Mouse (Mus musculus) neural tube, embryonic 11.5 days (tissue): Measurements from ENCODE around the gene Wbp4. TPM values are rescaled to one million over a fixed set of nuclear protein-coding genes. Genes with fewer than 3 reads are reported as not detected.
A peak's percentile ranks its signal among the peaks of the same experiment; 100 is the strongest.
"Not testable (repeated sequence)": the region's sequence is repeated elsewhere in the genome, so short reads cannot be mapped to it uniquely, and the experiment has no call there.

Experiments used
- ATAC-seq: fragments of 200-750 bp; cut with Nextera tagmentation; 2 replicates; pipeline ENCODE4 v1.8.0; 2017; ENCODE audit warnings: moderate number of reproducible peaks, mild to moderate bottlenecking, moderate TSS enrichment, moderate library complexity; ENCODE audit not compliant: insufficient read depth, low FRiP score, low TSS enrichment
- DNase-seq: peaks from one replicate; pipeline ENCODE4 v3.0.0-alpha.2; 2015; ENCODE audit warnings: low spot score
- H3K27ac ChIP-seq: fragments of 300-500 bp; sonication (generic); 2 replicates; pipeline ENCODE4 v1.5.1; 2014; ENCODE audit warnings: low read depth, mild to moderate bottlenecking, low read length
- H3K27me3 ChIP-seq: fragments of 300-500 bp; sonication (generic); 2 replicates; pipeline ENCODE4 v1.6.1; 2014; ENCODE audit warnings: mild to moderate bottlenecking, low read length, mixed read lengths; ENCODE audit not compliant: control insufficient read depth, insufficient read depth
- H3K36me3 ChIP-seq: fragments of 300-500 bp; sonication (generic); 2 replicates; pipeline ENCODE4 v1.6.1; 2014; ENCODE audit warnings: mild to moderate bottlenecking, low read length, moderate library complexity, mixed read lengths; ENCODE audit not compliant: control insufficient read depth, insufficient read depth
- H3K4me1 ChIP-seq: fragments of 300-500 bp; sonication (generic); 2 replicates; pipeline ENCODE4 v1.6.1; 2014; ENCODE audit warnings: low read length, mixed read lengths; ENCODE audit not compliant: control insufficient read depth, insufficient read depth
- H3K4me2 ChIP-seq: fragments of 300-500 bp; sonication (generic); 2 replicates; pipeline ENCODE4 v1.6.1; 2014; ENCODE audit warnings: low read depth, mild to moderate bottlenecking, moderate library complexity
- H3K4me3 ChIP-seq: fragments of 300-500 bp; sonication (generic); 2 replicates; pipeline ENCODE4 v1.5.1; 2014; ENCODE audit warnings: low read depth, low read length
- H3K9ac ChIP-seq: fragments of 300-500 bp; sonication (generic); 2 replicates; pipeline ENCODE4 v1.6.1; 2014; ENCODE audit warnings: mild to moderate bottlenecking, low read length
- H3K9me3 ChIP-seq: fragments of 300-500 bp; sonication (generic); 2 replicates; pipeline ENCODE4 v1.6.1; 2016; ENCODE audit warnings: low read length; ENCODE audit not compliant: control insufficient read depth
- WGBS: fragments of 180-500 bp; shearing (Covaris S2); extraction: QIAGEN DNeasy Blood & Tissue Kit; methylation state at CpG from one replicate; pipeline ENCODE4 v1.1.7; 2014; 5-methylcytosine and 5-hydroxymethylcytosine counted together
- polyA plus RNA-seq: library from polyadenylated mRNA; unstranded; fragments of >200 nt; fragmentation: Nextera tagmentation; extraction: Ambion mirVana; gene quantifications from 2 replicates; pipeline ENCODE4 v1.2.1, GENCODE M21; 2014

The Wbp4 gene
- polyA plus RNA-seq, 1 experiment from 2014 or later = 57.8 TPM

DNA sequence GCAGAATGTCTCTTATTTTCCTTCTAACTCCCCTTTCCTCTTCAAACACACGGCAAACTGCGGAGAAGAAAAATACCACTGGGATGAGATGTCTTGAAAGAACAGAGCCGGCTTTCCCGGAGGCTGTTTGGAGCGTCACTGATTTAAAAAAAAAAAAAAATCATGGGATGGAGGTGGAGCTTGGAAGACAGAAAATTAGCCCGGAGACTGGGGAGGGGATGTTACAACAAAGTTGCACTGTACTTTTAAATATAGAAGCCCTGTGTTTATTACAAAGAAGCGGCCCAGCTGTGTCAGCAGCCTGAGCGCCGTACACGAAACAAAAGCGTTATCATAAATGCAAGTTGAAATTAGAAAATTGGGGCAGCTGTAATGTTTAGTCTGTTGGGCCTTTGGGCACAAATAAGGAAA, 936 bp upstream of the Wbp4 start:
- under 1% methylated on average over 11 of the region's 11 CpGs for WGBS

DNA sequence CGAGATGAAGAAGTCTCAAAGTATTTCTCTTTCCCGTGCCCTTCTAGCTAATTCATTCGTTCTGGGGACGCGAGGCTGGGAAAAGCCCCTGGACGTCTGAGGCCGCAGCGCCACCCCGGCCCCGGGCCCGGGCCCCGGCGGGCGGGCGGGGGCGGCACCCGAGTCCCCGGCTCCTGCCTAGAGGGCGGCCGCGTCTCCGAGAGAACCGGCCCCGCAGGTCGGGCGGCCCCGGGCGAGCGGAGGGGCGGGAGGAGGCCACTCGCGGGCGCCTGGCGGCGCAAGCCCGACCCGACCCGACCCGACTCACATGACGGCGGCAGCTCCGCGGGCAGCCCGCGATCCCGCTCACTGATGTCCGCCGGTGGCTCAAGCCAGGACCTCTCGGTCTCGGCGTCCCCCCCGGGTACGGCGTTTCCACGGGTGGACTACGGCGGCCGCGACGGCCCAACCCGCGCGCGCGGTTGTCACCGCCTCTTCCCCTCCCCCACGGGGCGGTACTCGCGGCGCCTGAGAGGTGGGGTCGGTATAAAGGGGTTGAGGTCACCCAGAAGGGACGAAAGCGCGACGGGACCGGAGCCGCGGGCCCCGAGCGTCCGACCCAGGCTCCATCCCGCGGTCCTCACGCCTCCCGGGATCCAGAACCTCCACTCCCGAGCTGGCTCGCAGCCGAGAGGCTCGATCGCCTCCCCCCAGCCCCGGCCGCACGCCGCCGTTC, 539 bp downstream of the Wbp4 start, which contains the start of gene Elf1:
Elf1 (plus strand) TSS at position 571 of the 715 bp plus-strand sequence.
- peak within 1 kb of the TSS; percentile 65 for H3K4me2 ChIP-seq
- no peaks in the 10 kb centered on the region for H3K27me3 ChIP-seq
- H3K36me3 ChIP-seq = peaks cover 3% of the 10 kb centered on the region; the same call in 1 of the 2 replicates
- 0% methylated on average over 65 of the region's 96 CpGs for whole genome bisulfite sequencing
- H3K9me3 ChIP-seq = no peaks in the 10 kb centered on the region
- peak; percentile 84 for ATAC-seq
- H3K9ac ChIP-seq = peak within 1 kb of the TSS; percentile 90
- peak within 1 kb of the TSS; percentile 77 for H3K4me3 ChIP-seq
- H3K27ac ChIP-seq = peak within 1 kb of the TSS; percentile 99
- DNase-seq = peak; percentile 91
- H3K4me1 ChIP-seq = peaks cover 13% of the 10 kb centered on the region

More for the DNA sequence above, 936 bp upstream of the Wbp4 start:
- peak overlapping the region; percentile 77 for H3K4me3 ChIP-seq
- H3K4me1 ChIP-seq = peaks cover 17% of the 10 kb centered on the region
- DNase-seq (peak; percentile 15), ATAC-seq (no peak)
- no peaks in the 10 kb centered on the region for H3K9me3 ChIP-seq
- peak overlapping the region; percentile 65 for H3K4me2 ChIP-seq
- H3K27me3 ChIP-seq = no peaks in the 10 kb centered on the region
- H3K9ac ChIP-seq = peak overlapping the region; percentile 69
- no peaks in the 10 kb centered on the region for H3K36me3 ChIP-seq
- H3K27ac ChIP-seq = peak overlapping the region; percentile 99

DNA sequence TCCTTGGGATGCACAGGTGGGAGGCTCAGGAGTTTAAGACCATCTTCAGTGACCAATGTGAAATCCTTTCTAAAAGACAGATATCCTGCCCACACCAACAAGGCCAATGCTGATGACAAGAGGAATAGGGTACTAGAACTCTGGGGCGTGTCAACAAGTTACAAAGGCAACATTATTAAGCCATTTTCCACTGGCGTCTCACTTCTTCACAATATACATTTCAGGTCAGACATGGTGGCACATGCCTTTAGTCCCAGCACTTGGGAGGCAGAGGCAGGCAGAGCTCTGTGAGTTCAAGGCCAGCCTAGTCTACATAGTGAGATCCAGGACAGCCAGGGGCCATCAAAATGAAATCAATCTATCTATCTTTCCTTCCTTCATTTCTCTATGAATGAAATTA, 7.9 kb downstream of the Wbp4 start:
- ATAC-seq = no peak
- 90% methylated on average over 2 of the region's 2 CpGs for WGBS
- peaks cover 10% of the 10 kb centered on the region for H3K36me3 ChIP-seq

DNA sequence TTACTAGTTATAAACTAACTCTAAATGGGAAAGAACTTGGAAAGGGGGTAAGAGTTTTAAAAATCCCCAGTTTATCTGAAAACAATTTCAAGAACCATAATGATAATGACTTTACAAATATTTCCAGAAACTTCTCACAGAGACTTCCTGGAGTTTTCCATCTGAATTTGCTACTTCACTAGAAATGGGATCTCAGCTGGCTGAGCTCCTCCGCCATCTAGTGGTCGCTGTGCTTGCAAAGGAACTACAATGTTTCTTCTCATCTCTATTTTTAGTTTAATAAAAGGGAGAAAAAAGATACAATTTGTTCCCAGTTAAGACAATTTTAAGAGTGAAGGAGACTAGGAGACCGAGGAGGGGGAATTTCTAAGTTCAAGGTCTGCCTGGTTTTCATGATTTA, 13.7 kb downstream of the Wbp4 start:
- ATAC-seq (no peak), DNase-seq (peak; percentile 60)
- Histone ChIP-seq H3K4me3 (no peak overlapping the region), H3K4me2 (no peak overlapping the region), H3K27ac (no peak overlapping the region), H3K27me3 (no peaks in the 10 kb centered on the region), H3K9me3 (no peaks in the 10 kb centered on the region), H3K4me1 (no peaks in the 10 kb centered on the region), H3K9ac (no peak overlapping the region), H3K36me3 (peaks cover 6% of the 10 kb centered on the region)
- WGBS = 25% methylated on average over 3 of the region's 3 CpGs

More for the DNA sequence above, 7.9 kb downstream of the Wbp4 start:
- H3K27ac ChIP-seq = no peak overlapping the region
- no peaks in the 10 kb centered on the region for H3K27me3 ChIP-seq
- H3K4me3 ChIP-seq = no peak overlapping the region
- no peaks in the 10 kb centered on the region for H3K9me3 ChIP-seq
- H3K4me1 ChIP-seq = no peaks in the 10 kb centered on the region
- no peak overlapping the region for H3K9ac ChIP-seq
- H3K4me2 ChIP-seq = no peak overlapping the region
- no peak for DNase-seq

DNA sequence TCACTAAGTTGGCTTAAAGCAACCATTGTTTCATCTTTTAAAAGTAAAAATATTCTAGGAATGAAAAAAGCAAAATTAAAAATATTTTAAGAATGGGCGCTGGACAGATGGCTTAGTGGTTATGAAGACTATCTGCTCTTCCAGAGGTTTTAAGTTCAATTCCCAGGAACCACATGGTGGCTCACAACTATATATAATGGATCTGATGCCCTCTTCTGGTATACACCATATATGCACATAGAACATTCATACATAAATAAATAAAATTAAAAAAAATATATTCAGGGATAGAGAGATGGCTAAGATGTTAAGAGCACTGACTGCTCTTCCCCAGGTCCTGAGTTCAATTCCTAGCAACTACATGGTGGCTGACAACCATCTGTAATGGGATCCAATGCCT, 15.7 kb downstream of the Wbp4 start:
- 96% methylated on average over 1 of the region's 1 CpGs for WGBS

DNA sequence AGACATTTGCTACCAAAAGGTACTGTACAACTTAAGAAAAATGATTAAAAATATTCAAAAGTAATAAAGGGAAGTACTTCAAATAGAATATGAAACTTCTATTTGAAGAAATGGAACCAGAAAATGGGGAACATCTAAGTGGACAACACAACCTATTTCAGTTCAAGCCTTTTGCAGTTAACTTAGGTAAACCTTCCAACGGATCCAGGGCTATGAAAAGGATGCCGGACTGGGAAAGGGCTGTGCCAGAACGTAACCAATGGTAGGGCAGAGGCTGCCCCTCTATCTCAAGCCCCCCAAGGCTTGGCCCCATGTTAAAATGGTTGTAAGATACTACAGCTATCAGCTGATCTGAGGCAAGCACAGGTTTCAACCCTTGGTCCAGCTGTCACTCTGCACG, 20.3 kb downstream of the Wbp4 start:
- ATAC-seq (no peak), DNase-seq (no peak)
- Histone ChIP-seq H3K4me2 (no peak overlapping the region), H3K27me3 (no peaks in the 10 kb centered on the region), H3K4me1 (no peaks in the 10 kb centered on the region), H3K36me3 (peaks cover 5% of the 10 kb centered on the region; the same call in 1 of the 2 replicates), H3K27ac (no peak overlapping the region), H3K9me3 (no peaks in the 10 kb centered on the region), H3K4me3 (no peak overlapping the region), H3K9ac (no peak overlapping the region)
- WGBS = 95% methylated on average over 4 of the region's 4 CpGs

More for the DNA sequence above, 15.7 kb downstream of the Wbp4 start:
- no peak for ATAC-seq
- Histone ChIP-seq H3K4me1 (no peaks in the 10 kb centered on the region), H3K4me3 (no peak overlapping the region), H3K27ac (no peak overlapping the region), H3K27me3 (no peaks in the 10 kb centered on the region), H3K4me2 (no peak overlapping the region), H3K9ac (no peak overlapping the region), H3K36me3 (peaks cover 6% of the 10 kb centered on the region), H3K9me3 (no peaks in the 10 kb centered on the region)
- DNase-seq = no peak

DNA sequence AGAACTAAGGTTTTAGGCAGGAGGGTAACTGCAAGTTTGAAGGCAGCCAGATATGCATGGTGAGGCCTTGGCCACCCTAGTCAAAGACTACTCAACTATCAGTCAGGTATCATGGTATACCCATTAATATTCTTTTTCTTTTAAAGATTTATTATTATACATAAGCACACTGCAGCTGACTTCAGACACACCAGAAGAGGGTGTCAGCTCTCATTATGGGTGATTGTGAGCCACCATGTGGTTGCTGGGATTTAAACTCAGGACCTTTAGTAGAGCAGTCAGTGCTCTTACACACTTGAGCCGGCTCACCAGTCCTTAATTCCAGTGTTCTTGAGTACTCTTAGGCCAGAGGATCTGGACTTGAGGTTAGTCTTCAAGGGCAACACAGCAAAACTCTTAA, 20.9 kb downstream of the Wbp4 start:
- no peak overlapping the region for H3K4me3 ChIP-seq
- H3K27ac ChIP-seq = no peak overlapping the region
- H3K4me2 ChIP-seq = no peak overlapping the region
- peaks cover 3% of the 10 kb centered on the region; the same call in 1 of the 2 replicates for H3K36me3 ChIP-seq
- no peaks in the 10 kb centered on the region for H3K4me1 ChIP-seq
- DNase-seq (no peak), ATAC-seq (no peak)
- WGBS = 89% methylated on average over 1 of the region's 1 CpGs
- no peaks in the 10 kb centered on the region for H3K27me3 ChIP-seq
- H3K9me3 ChIP-seq = no peaks in the 10 kb centered on the region
- H3K9ac ChIP-seq = no peak overlapping the region

DNA sequence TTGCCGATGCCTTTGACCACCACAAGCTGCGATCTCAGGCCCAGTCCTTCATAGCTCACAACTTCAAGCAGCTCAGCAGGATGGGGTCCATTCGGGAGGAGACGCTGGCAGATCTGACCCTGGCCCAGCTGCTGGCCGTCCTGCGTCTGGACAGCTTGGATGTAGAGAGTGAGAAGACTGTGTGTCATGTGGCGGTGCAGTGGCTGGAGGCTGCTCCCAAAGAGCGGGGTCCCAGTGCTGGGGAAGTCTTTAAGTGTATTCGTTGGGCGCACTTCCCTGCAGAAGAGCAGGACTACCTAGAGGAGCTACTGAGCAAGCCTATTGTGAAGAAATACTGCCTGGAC, 28.8 kb downstream of the Wbp4 start:
- WGBS = 91% methylated on average over 4 of the region's 10 CpGs
- DNase-seq, ATAC-seq, H3K9me3 ChIP-seq, H3K4me3 ChIP-seq, H3K27ac ChIP-seq, H3K9ac ChIP-seq, H3K36me3 ChIP-seq, H3K27me3 ChIP-seq, H3K4me1 ChIP-seq, H3K4me2 ChIP-seq: not testable (repeated sequence)
